8 mouse cellular contexts compared by ENCODE assay signal in the genomic region with DNA sequence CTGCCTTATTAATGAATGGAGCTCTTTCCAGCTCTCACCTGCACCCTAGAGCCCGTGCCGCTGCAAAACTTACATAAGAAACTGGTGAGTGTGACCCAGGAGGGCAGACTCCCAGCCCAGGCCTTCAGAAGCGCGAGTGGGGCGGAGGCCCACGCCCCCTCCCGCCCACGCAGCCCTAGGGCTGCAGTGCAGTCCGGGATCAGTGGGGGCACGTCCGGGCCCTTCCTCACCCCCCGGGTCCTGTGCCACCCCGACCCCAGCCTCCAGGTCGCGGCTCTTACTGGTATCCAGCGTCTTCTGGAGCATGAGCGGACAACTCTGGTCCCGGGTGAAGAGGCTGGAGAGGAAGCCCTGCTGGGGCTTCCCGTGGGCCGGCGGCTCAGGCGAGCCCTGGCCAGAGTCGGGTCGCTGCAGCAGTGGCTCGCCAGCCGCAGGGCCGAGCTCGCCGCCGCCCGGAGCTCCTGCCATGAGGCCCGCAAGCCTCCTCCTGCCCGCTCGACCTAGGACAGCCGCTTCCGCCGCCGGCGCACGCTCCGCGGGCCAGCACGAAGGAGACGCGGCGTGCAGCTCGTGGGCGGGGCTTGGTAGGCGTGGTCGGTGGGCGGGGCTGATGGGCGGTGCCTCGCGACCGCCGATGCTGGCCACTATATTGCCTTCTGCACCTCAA. TPM values are rescaled to one million over a fixed set of nuclear protein-coding genes. Genes with fewer than 3 reads are reported as not detected.
DNase-seq lines count a peak whose midpoint lies in the region; ATAC-seq lines count a peak whose summit lies in the region.

TSS of gene Atp23 (minus strand) at position 535 of the 667 bp plus-strand sequence.

- H3K27ac ChIP-seq in embryonic facial prominence, embryonic 11.5 days (replicated peaks; ENCODE audit: low read depth, low read length) = no peak within 1 kb of the TSS
- no peak within 1 kb of the TSS for H3K27ac ChIP-seq in midbrain, embryonic 11.5 days (ENCODE audit: low read depth, low read length)

- H3K4me3 ChIP-seq in embryonic facial prominence, embryonic 11.5 days (ENCODE audit: low read depth, low read length) = peak within 1 kb of the TSS; percentile 75
- H3K4me3 ChIP-seq in midbrain, embryonic 11.5 days (ENCODE audit: low read depth, low read length) = peak within 1 kb of the TSS; percentile 74

- no peaks in the 10 kb centered on the region; the same call in 1 of the 2 replicates for H3K36me3 ChIP-seq in embryonic facial prominence, embryonic 11.5 days (replicated peaks; ENCODE audit: control insufficient read depth, insufficient read depth, low read depth, low read length)
- H3K36me3 ChIP-seq in midbrain, embryonic 11.5 days (ENCODE audit: control insufficient read depth, insufficient read depth, low read length) = no peaks in the 10 kb centered on the region

- H3K27me3 ChIP-seq in embryonic facial prominence, embryonic 11.5 days (ENCODE audit: control insufficient read depth, insufficient read depth, low read length) = no peaks in the 10 kb centered on the region
- H3K27me3 ChIP-seq in midbrain, embryonic 11.5 days (ENCODE audit: control insufficient read depth, insufficient read depth, low read length) = no peaks in the 10 kb centered on the region

- intact Hi-C loops in left cerebral cortex, postnatal 4 days (cut with DNase I) = no loop called here

- no peaks in the 10 kb centered on the region for H3K4me1 ChIP-seq in embryonic facial prominence, embryonic 11.5 days (ENCODE audit: control insufficient read depth, insufficient read depth, low read length)
- peaks cover 6% of the 10 kb centered on the region; the same call in 1 of the 2 replicates for H3K4me1 ChIP-seq in midbrain, embryonic 11.5 days (ENCODE audit: control insufficient read depth, insufficient read depth, low read length)

- H3K4me2 ChIP-seq in embryonic facial prominence, embryonic 11.5 days (ENCODE audit: low read depth, low read length) = peak within 1 kb of the TSS; percentile 96
- H3K4me2 ChIP-seq in midbrain, embryonic 11.5 days = peak within 1 kb of the TSS; percentile 99

- peak; percentile 79 for ATAC-seq in embryonic facial prominence, embryonic 11.5 days (replicated peaks; ENCODE audit: insufficient number of reproducible peaks, low FRiP score, low TSS enrichment, low read depth)
- ATAC-seq in midbrain, embryonic 11.5 days (ENCODE audit: low FRiP score) = peak; percentile 87

- H3K9ac ChIP-seq in embryonic facial prominence, embryonic 11.5 days (replicated peaks; ENCODE audit: low read length) = peak within 1 kb of the TSS; percentile 80
- H3K9ac ChIP-seq in midbrain, embryonic 11.5 days (ENCODE audit: low read length) = peak within 1 kb of the TSS; percentile 76

- WGBS in embryonic facial prominence, embryonic 11.5 days = under 1% methylated on average over 48 of the region's 56 CpGs
- WGBS in midbrain, embryonic 11.5 days = under 1% methylated on average over 53 of the region's 56 CpGs

- peak; percentile 97 for DNase-seq in adrenal gland, postnatal 14 days
- peak; percentile 91 for DNase-seq in embryonic facial prominence, embryonic 11.5 days (ENCODE audit: low spot score)
- DNase-seq in heart, adult 11 months = peak; percentile 98
- DNase-seq in kidney, adult 11 months = peak; percentile 88
- peak; percentile 92 for DNase-seq in left cerebral cortex, postnatal 4 days
- peak; percentile 100 for DNase-seq in midbrain, embryonic 11.5 days (ENCODE audit: low spot score, missing footprints)
- DNase-seq in right cerebral cortex, postnatal 4 days = peak; percentile 90
- DNase-seq in yolk sac, embryonic 10.5 days (ENCODE audit: low spot score) = peak; percentile 91

- H3K9me3 ChIP-seq in embryonic facial prominence, embryonic 11.5 days (replicated peaks; ENCODE audit: control insufficient read depth, low read length) = no peaks in the 10 kb centered on the region
- no peaks in the 10 kb centered on the region for H3K9me3 ChIP-seq in midbrain, embryonic 11.5 days (ENCODE audit: control insufficient read depth, low read length)

RNA-seq across cellular contexts. Expression of gene Atp23, which starts in this region (rescaled TPM):
- total RNA-seq in adrenal gland, postnatal 14 days (2021) = 7.1 and 8.9 TPM in 2 replicates
- polyA plus RNA-seq in embryonic facial prominence, embryonic 11.5 days (2014; fragmentation: Nextera tagmentation; extraction: Ambion mirVana) = 18.9 and 19.3 TPM in 2 replicates
- 10 to 100 TPM in 1 of 2 experiments, 1 to 10 TPM in 1; 9.6 to 12.4 TPM for total RNA-seq in left cerebral cortex, postnatal 4 days (2021)
- polyA plus RNA-seq in midbrain, embryonic 11.5 days (2014; fragmentation: Nextera tagmentation; extraction: Ambion mirVana) = 15.9 and 17.8 TPM in 2 replicates
